Mouse (Mus musculus) MEL (cell line): ENCODE results near the gene Hspa12a. TPM values are rescaled to one million over a fixed set of nuclear protein-coding genes. Genes with fewer than 3 reads are reported as not detected.

Experiments used
- DNase-seq: peaks from one replicate; pipeline ENCODE4 v3.0.0; 2011; ENCODE audit warnings: low read depth, low spot score
- H3K27ac ChIP-seq: 2 replicates; pipeline ENCODE4 v1.5.1; 2012; ENCODE audit warnings: low read depth, mild to moderate bottlenecking, control low read depth, low read length, moderate library complexity; ENCODE audit not compliant: control insufficient read depth
- H3K27me3 ChIP-seq, 2 experiments: fragments of 150-350 bp in 1 of 2; sonication (generic) in 1 of 2; 2 replicates each; pipeline ENCODE4 v1.6.1; 2012; ENCODE audit warnings: low read length in 2 of 2, mild to moderate bottlenecking in 2 of 2, improper control_type of control experiment in 1 of 2, moderate library complexity in 1 of 2; ENCODE audit not compliant: insufficient read depth in 2 of 2, control insufficient read depth in 1 of 2
- H3K36me3 ChIP-seq, 2 experiments: 2 replicates each; pipeline ENCODE4 v1.6.1; 2012 to 2014; ENCODE audit warnings: low read length in 2 of 2, improper control_type of control experiment in 1 of 2, inconsistent platforms in 1 of 2, mild to moderate bottlenecking in 1 of 2; ENCODE audit not compliant: insufficient read depth in 2 of 2, control insufficient read depth in 1 of 2
- H3K4me1 ChIP-seq, 2 experiments: fragments of 150-350 bp in 1 of 2; sonication (generic) in 1 of 2; 2 replicates each; pipeline ENCODE4 v1.6.1; 2012; ENCODE audit warnings: low read length in 2 of 2, improper control_type of control experiment in 1 of 2, mild to moderate bottlenecking in 1 of 2; ENCODE audit not compliant: insufficient read depth in 2 of 2, control insufficient read depth in 1 of 2
- H3K4me3 ChIP-seq, 2 experiments: fragments of 150-350 bp in 1 of 2; sonication (generic) in 1 of 2; 2 replicates each; pipeline ENCODE4 v1.5.1; 2012; ENCODE audit warnings: low read depth in 2 of 2, low read length in 2 of 2, mild to moderate bottlenecking in 2 of 2, moderate library complexity in 2 of 2, control low read depth in 1 of 2, improper control_type of control experiment in 1 of 2; ENCODE audit not compliant: control insufficient read depth in 1 of 2, insufficient read depth in 1 of 2
- H3K79me2 ChIP-seq: 2 replicates; pipeline ENCODE4 v1.6.1; 2012; ENCODE audit warnings: mild to moderate bottlenecking, low read length, moderate library complexity; ENCODE audit not compliant: control insufficient read depth, poor library complexity, insufficient read depth
- H3K9ac ChIP-seq: 2 replicates; pipeline ENCODE4 v1.6.1; 2012; ENCODE audit warnings: low read depth, mild to moderate bottlenecking, control low read depth, low read length, moderate library complexity; ENCODE audit not compliant: control insufficient read depth, poor library complexity, severe bottlenecking
- H3K9me3 ChIP-seq: fragments of 150-350 bp; sonication (generic); replicated peaks from 2 replicates; pipeline ENCODE4 v1.6.1; 2012; ENCODE audit warnings: mild to moderate bottlenecking, low read length, improper control_type of control experiment, moderate library complexity; ENCODE audit not compliant: insufficient read depth
- CHD1 ChIP-seq: IDR thresholded peaks from 2 replicates; pipeline ENCODE4 v1.6.1; 2012; ENCODE audit warnings: low read depth, mild to moderate bottlenecking, inconsistent platforms, low read length, improper control_type of control experiment
- CHD2 ChIP-seq: IDR thresholded peaks from 2 replicates; pipeline ENCODE4 v1.6.1; 2011; ENCODE audit warnings: low read length, improper control_type of control experiment
- CTCF ChIP-seq, 3 experiments: IDR thresholded peaks in 2 of 3; conservative IDR thresholded peaks in 1 of 3; 2 replicates each; pipeline ENCODE4 v1.5.1; 2011 to 2012; ENCODE audit warnings: low read length in 3 of 3, low read depth in 2 of 3, mild to moderate bottlenecking in 2 of 3, improper control_type of control experiment in 1 of 3, inconsistent platforms in 1 of 3, mixed read lengths in 1 of 3, moderate library complexity in 1 of 3; ENCODE audit not compliant: control insufficient read depth in 1 of 3, insufficient read depth in 1 of 3, poor library complexity in 1 of 3, severe bottlenecking in 1 of 3
- GABPA ChIP-seq: IDR thresholded peaks from 2 replicates; pipeline ENCODE4 v1.6.1; 2012; ENCODE audit warnings: low read depth, mild to moderate bottlenecking, inconsistent platforms, low read length, improper control_type of control experiment, moderate library complexity
- GATA1 ChIP-seq: IDR thresholded peaks from 2 replicates; pipeline ENCODE4 v1.6.1; 2011; ENCODE audit warnings: low read depth, low read length, improper control_type of control experiment
- HCFC1 ChIP-seq: IDR thresholded peaks from 2 replicates; pipeline ENCODE4 v1.6.1; 2012; ENCODE audit warnings: low read depth, mild to moderate bottlenecking, inconsistent platforms, low read length, improper control_type of control experiment, moderate library complexity
- MAFK ChIP-seq: IDR thresholded peaks from 2 replicates; pipeline ENCODE4 v1.6.1; 2011; ENCODE audit warnings: low read depth, mild to moderate bottlenecking, low read length, improper control_type of control experiment, borderline replicate concordance
- MXI1 ChIP-seq: IDR thresholded peaks from 2 replicates; pipeline ENCODE4 v1.6.1; 2011; ENCODE audit warnings: mild to moderate bottlenecking, low read depth, low read length, improper control_type of control experiment
- MYB ChIP-seq: IDR thresholded peaks from 2 replicates; pipeline ENCODE4 v1.6.1; 2011; ENCODE audit warnings: mild to moderate bottlenecking, low read depth, low read length, improper control_type of control experiment
- NRF1 ChIP-seq: IDR thresholded peaks from 2 replicates; pipeline ENCODE4 v1.6.1; 2014; ENCODE audit warnings: low read depth, mild to moderate bottlenecking, inconsistent platforms, low read length, improper control_type of control experiment, moderate library complexity; ENCODE audit not compliant: poor library complexity, insufficient read depth, severe bottlenecking
- POLR2A ChIP-seq, 2 experiments: IDR thresholded peaks; 2 replicates each; pipeline ENCODE4 v1.6.1; 2011 to 2012; ENCODE audit warnings: low read length in 2 of 2, mild to moderate bottlenecking in 2 of 2, control low read depth in 1 of 2, improper control_type of control experiment in 1 of 2, low read depth in 1 of 2, moderate library complexity in 1 of 2; ENCODE audit not compliant: control insufficient read depth in 1 of 2, insufficient read depth in 1 of 2, poor library complexity in 1 of 2
- POLR2AphosphoS5 ChIP-seq: IDR thresholded peaks from 2 replicates; pipeline ENCODE4 v1.6.1; 2012; ENCODE audit warnings: low read depth, borderline replicate concordance, mild to moderate bottlenecking, inconsistent platforms, low read length, moderate library complexity, mixed read lengths
- SIN3A ChIP-seq: IDR thresholded peaks from 2 replicates; pipeline ENCODE4 v1.6.1; 2012; ENCODE audit warnings: low read length, improper control_type of control experiment, inconsistent platforms
- TAL1 ChIP-seq: IDR thresholded peaks from 2 replicates; pipeline ENCODE4 v1.6.1; 2012; ENCODE audit warnings: mild to moderate bottlenecking, inconsistent platforms, low read length, moderate library complexity, mixed read lengths
- USF1 ChIP-seq: IDR thresholded peaks from 2 replicates; pipeline ENCODE4 v1.6.1; 2014; ENCODE audit warnings: low read depth, mild to moderate bottlenecking, inconsistent platforms, low read length, improper control_type of control experiment, moderate library complexity
- USF2 ChIP-seq, 2 experiments: IDR thresholded peaks; 2 replicates each; pipeline ENCODE4 v1.6.1; 2011 to 2012; ENCODE audit warnings: improper control_type of control experiment in 2 of 2, low read length in 2 of 2, borderline replicate concordance in 1 of 2, inconsistent platforms in 1 of 2, low read depth in 1 of 2, mild to moderate bottlenecking in 1 of 2; ENCODE audit not compliant: insufficient read depth in 1 of 2
- ZC3H11A ChIP-seq: IDR thresholded peaks from 2 replicates; pipeline ENCODE4 v1.6.1; 2012; ENCODE audit warnings: low read depth, mild to moderate bottlenecking, inconsistent platforms, low read length, improper control_type of control experiment
- ZMIZ1 ChIP-seq: IDR thresholded peaks from 2 replicates; pipeline ENCODE4 v1.6.1; 2012; ENCODE audit warnings: low read depth, mild to moderate bottlenecking, inconsistent platforms, low read length, improper control_type of control experiment, moderate library complexity
- ZNF384 ChIP-seq: IDR thresholded peaks from 2 replicates; pipeline ENCODE4 v1.6.1; 2012; ENCODE audit warnings: low read depth, mild to moderate bottlenecking, inconsistent platforms, low read length, improper control_type of control experiment
- polyA plus RNA-seq, 2 experiments: library from polyadenylated mRNA; stranded (reverse) in 1 of 2; unstranded in 1 of 2; fragments of >175 nt in 1 of 2; fragments of >200 nt in 1 of 2; gene quantifications; 2 replicates each; pipeline versions ENCODE4 v1.2.1 to v1.2.4; 2012; ENCODE audit warnings: low replicate concordance in 2 of 2, low read depth in 1 of 2; ENCODE audit not compliant: insufficient read length in 2 of 2, insufficient read depth in 1 of 2, missing spikeins in 1 of 2
- total RNA-seq: library from RNA; depleted of rRNA; stranded (reverse); fragments of 300-350 nt; gene quantifications from 2 replicates; pipeline ENCODE4 v1.2.3, GENCODE M21; 2012

Hspa12a gene
- total and polyA plus RNA-seq, 3 experiments = not detected

DNA sequence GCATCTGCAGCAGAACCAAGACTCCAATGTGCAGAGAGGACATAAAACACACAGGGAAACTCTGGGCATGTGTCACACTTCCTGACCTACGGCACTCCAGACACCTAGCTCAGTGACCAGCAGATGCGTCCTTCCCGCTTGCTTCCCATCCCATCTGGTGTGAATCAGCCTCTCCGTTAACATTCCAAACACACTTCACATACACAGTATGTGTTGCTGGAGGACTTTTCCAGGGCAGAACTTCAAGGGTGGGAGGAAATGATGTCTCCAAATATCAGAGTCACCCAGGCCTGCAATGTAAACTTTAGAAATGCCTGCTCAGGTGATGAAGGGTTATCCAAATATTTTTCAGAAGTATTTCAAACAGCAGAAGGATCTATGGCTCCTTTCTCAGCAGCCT is 76.8 kb downstream of the Hspa12a start:
- no peaks in the 10 kb centered on the region for H3K4me1 ChIP-seq
- H3K4me3 ChIP-seq = no peak overlapping the region
- no peaks in the 10 kb centered on the region for H3K27me3 ChIP-seq
- H3K79me2 ChIP-seq = no peaks in the 10 kb centered on the region
- DNase-seq = no peak
- H3K9me3 ChIP-seq = no peaks in the 10 kb centered on the region
- H3K36me3 ChIP-seq = no peaks in the 10 kb centered on the region
- H3K27ac ChIP-seq = no peak overlapping the region
- TF ChIP-seq MAFK = no peak
- TF ChIP-seq ZNF384 = no peak
- no peak for TF ChIP-seq MYB
- TF ChIP-seq MXI1 = no peak
- H3K9ac ChIP-seq = no peak overlapping the region

DNA sequence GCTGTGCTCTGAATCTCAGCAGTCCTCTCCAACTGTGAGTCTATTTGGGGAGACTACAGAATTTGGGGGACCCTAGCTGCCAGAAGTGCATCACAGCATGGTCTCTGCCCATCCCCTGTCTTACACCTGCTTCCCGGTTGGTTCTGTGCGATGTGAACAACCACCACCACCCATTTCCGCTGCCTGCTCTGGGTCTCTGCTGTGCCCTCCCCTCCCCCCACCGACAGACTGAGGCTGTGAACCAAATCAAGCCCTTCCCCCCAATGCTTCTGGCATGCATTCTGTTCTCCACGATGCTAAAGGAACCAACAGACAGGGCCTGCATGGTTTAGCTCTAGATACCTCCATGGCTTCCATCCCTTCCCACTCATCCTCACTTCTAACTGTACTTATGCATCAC is 78.2 kb downstream of the Hspa12a start:
- no peaks in the 10 kb centered on the region for H3K79me2 ChIP-seq
- no peaks in the 10 kb centered on the region for H3K9me3 ChIP-seq
- H3K9ac ChIP-seq = no peak overlapping the region
- H3K27me3 ChIP-seq = no peaks in the 10 kb centered on the region
- no peak for TF ChIP-seq ZMIZ1
- no peak for TF ChIP-seq USF1
- TF ChIP-seq CTCF (IDR thresholded peaks at IDR 0.05 in 2 of 3, conservative IDR thresholded peaks at IDR 0.05 in 1 of 3; ENCODE audit: control insufficient read depth in 1 of 3, insufficient read depth in 1 of 3, low read depth in 2 of 3, low read length in 3 of 3, poor library complexity in 1 of 3, severe bottlenecking in 1 of 3) = no peak
- TF ChIP-seq POLR2AphosphoS5 = no peak
- TF ChIP-seq POLR2A (IDR thresholded peaks at IDR 0.05; ENCODE audit: control insufficient read depth in 1 of 2, insufficient read depth in 1 of 2, low read depth in 1 of 2, low read length in 2 of 2, poor library complexity in 1 of 2) = no peak
- TF ChIP-seq ZNF384 = no peak
- no peak for TF ChIP-seq HCFC1
- no peak for TF ChIP-seq NRF1
- TF ChIP-seq TAL1 = no peak
- no peak for TF ChIP-seq CHD1
- TF ChIP-seq SIN3A = no peak
- no peak for TF ChIP-seq GABPA
- no peak for TF ChIP-seq GATA1
- TF ChIP-seq ZC3H11A = no peak
- TF ChIP-seq USF2 (IDR thresholded peaks at IDR 0.05; ENCODE audit: borderline replicate concordance in 1 of 2, insufficient read depth in 1 of 2, low read depth in 1 of 2, low read length in 2 of 2) = no peak
- no peak for TF ChIP-seq CHD2
- TF ChIP-seq MXI1 = no peak
- TF ChIP-seq, all 39 proteins: peak for 0
- no peak overlapping the region for H3K4me3 ChIP-seq
- no peaks in the 10 kb centered on the region for H3K4me1 ChIP-seq
- H3K36me3 ChIP-seq = no peaks in the 10 kb centered on the region
- DNase-seq = no peak
- no peak overlapping the region for H3K27ac ChIP-seq
